ENCODE assay signal across 30 mouse cellular contexts in genomic region chr3:121678935-121679334, GRCm38 (mm10). TPM values are rescaled to one million over a fixed set of nuclear protein-coding genes. Genes with fewer than 3 reads are reported as not detected.
A peak's percentile ranks its signal among the peaks of the same experiment; 100 is the strongest.
DNase-seq lines count a peak whose midpoint lies in the region; ATAC-seq and TF ChIP-seq lines count a peak whose summit lies in the region.
"Had no signal": no experiment of that assay in that cellular context is flagged by ENCODE, and none has a peak within 500 bp of the region (broad histone marks: within the 10 kb centered on the region; RNA-seq: fewer than 3 reads in every experiment).

No protein-coding gene starts in this region.

- DNase-seq in heart, adult 11 months, result peak; percentile 37
- DNase-seq in heart, postnatal 10 days, result no peak
- no peak for DNase-seq in lung, postnatal 0 days (ENCODE audit: low spot score)
- no peak for DNase-seq in lung, postnatal 10 days
- peak; percentile 37 for DNase-seq in embryo, embryonic 11 days
- peak; percentile 24 for DNase-seq in mesoderm, embryonic 11.5 days (ENCODE audit: low read depth, low spot score)
- DNase-seq in left cerebral cortex, adult 18-20 months (ENCODE audit: low spot score in 2 of 2), result no peak
- DNase-seq: adrenal gland, postnatal 14 days; cerebellum, adult 2 months; cerebellum, postnatal 25 days; gastrocnemius, postnatal 25 days; heart, adult 2 months; heart, postnatal 4 days; kidney, adult 2 months; kidney, postnatal 10 days; lung, adult 18-20 months; right cerebral cortex, postnatal 14 days had no signal

- 29% methylated on average over 4 of the region's 4 CpGs for WGBS in lung, postnatal 0 days

- H3K27ac ChIP-seq in lung, postnatal 0 days (ENCODE audit: low read length), result no peak overlapping the region
- H3K27ac ChIP-seq: embryonic facial prominence, embryonic 13.5 days; heart, adult 2 months; heart, embryonic 15.5 days; hindbrain, embryonic 15.5 days; limb, embryonic 12.5 days; liver, embryonic 12.5 days; stomach, postnatal 0 days had no signal

- no peaks in the 10 kb centered on the region for H3K9me3 ChIP-seq in lung, postnatal 0 days (ENCODE audit: low read length)
- H3K9me3 ChIP-seq: embryonic facial prominence, embryonic 13.5 days; heart, embryonic 15.5 days; hindbrain, embryonic 15.5 days; limb, embryonic 12.5 days; liver, embryonic 12.5 days had no signal

- H3K9ac ChIP-seq in lung, postnatal 0 days (replicated peaks; ENCODE audit: low read depth), result no peak overlapping the region
- H3K9ac ChIP-seq: embryonic facial prominence, embryonic 13.5 days; heart, embryonic 15.5 days; hindbrain, embryonic 15.5 days; limb, embryonic 12.5 days; liver, embryonic 12.5 days had no signal

- no peak; the same call in 1 of the 2 replicates for ATAC-seq in lung, postnatal 0 days
- ATAC-seq: CD4-positive, CD25-positive, alpha-beta regulatory T cell, adult 4 months; liver, embryonic 12.5 days had no signal

- no peaks in the 10 kb centered on the region for H3K4me1 ChIP-seq in lung, postnatal 0 days (ENCODE audit: insufficient read depth, low read depth, low read length)
- H3K4me1 ChIP-seq: heart, embryonic 15.5 days; hindbrain, embryonic 15.5 days; liver, embryonic 12.5 days had no signal

- no peaks in the 10 kb centered on the region for H3K27me3 ChIP-seq in lung, postnatal 0 days (replicated peaks; ENCODE audit: insufficient read depth, low read length)
- H3K27me3 ChIP-seq: embryonic facial prominence, embryonic 13.5 days; heart, embryonic 15.5 days; hindbrain, embryonic 15.5 days; limb, embryonic 12.5 days had no signal

- H3K4me2 ChIP-seq in lung, postnatal 0 days (replicated peaks; ENCODE audit: low read depth, low read length), result no peak overlapping the region
- H3K4me2 ChIP-seq: embryonic facial prominence, embryonic 13.5 days; heart, embryonic 15.5 days; hindbrain, embryonic 15.5 days; limb, embryonic 12.5 days; liver, embryonic 12.5 days had no signal

- H3K4me3 ChIP-seq in lung, postnatal 0 days (ENCODE audit: low read depth, low read length), result no peak overlapping the region
- H3K4me3 ChIP-seq: embryonic facial prominence, embryonic 13.5 days; heart, adult 2 months; heart, embryonic 15.5 days; hindbrain, embryonic 15.5 days; limb, embryonic 12.5 days; liver, embryonic 12.5 days had no signal

- H3K36me3 ChIP-seq in lung, postnatal 0 days (ENCODE audit: insufficient read depth, low read length), result no peaks in the 10 kb centered on the region
- H3K36me3 ChIP-seq: embryonic facial prominence, embryonic 13.5 days; heart, embryonic 15.5 days; hindbrain, embryonic 15.5 days; limb, embryonic 12.5 days; liver, embryonic 12.5 days had no signal

- no peak for TF ChIP-seq CTCF in lung, postnatal 0 days (IDR thresholded peaks at IDR 0.05)

- intact Hi-C loops in heart, postnatal 10 days (cut with DNase I), result no loop called here

- TF ChIP-seq EP300 in lung, postnatal 0 days (IDR thresholded peaks at IDR 0.05), result peak; percentile 52; the same call in 1 of the 2 replicates

RNA-seq across cellular contexts. Expression of gene 4930432M17Rik, which starts 8.4 kb away (rescaled TPM):
- total RNA-seq in heart, postnatal 10 days (2021), result not detected
- polyA plus RNA-seq in lung, postnatal 0 days (2015; fragmentation: Nextera tagmentation; extraction: Ambion mirVana), result not detected in 2 replicates
- total RNA-seq in left cerebral cortex, adult 18-20 months (2021), result not detected
- total RNA-seq: adrenal gland, postnatal 14 days; gastrocnemius, postnatal 25 days; heart, adult 2 months; heart, postnatal 4 days; layer of hippocampus, postnatal 10 days; megakaryocyte, adult 5-6 weeks; monocyte, adult 5-6 weeks; neutrophil, adult 5-6 weeks had no signal
- polyA plus RNA-seq: CD4-positive, CD25-positive, alpha-beta regulatory T cell, adult 4 months; cerebellum, adult 2 months; embryonic facial prominence, embryonic 13.5 days; heart, adult 2 months; heart, embryonic 15.5 days; hindbrain, embryonic 15.5 days; intestine, embryonic 14.5 days; kidney, adult 2 months; limb, embryonic 12.5 days; liver, embryonic 12.5 days; stomach, postnatal 0 days; thymus, postnatal 0 days had no signal

RNA-seq across cellular contexts. Expression of gene F3, which starts 44.4 kb away (rescaled TPM):
- total RNA-seq in heart, postnatal 10 days (2021), result 10 to 100 TPM; 15.0 to 16.6 TPM
- 99.3 and 129 TPM in 2 replicates for polyA plus RNA-seq in lung, postnatal 0 days (2015; fragmentation: Nextera tagmentation; extraction: Ambion mirVana)
- 10 to 100 TPM; 45.7 to 48.8 TPM for total RNA-seq in left cerebral cortex, adult 18-20 months (2021)
- total RNA-seq: megakaryocyte, adult 5-6 weeks; monocyte, adult 5-6 weeks had no signal
- polyA plus RNA-seq: CD4-positive, CD25-positive, alpha-beta regulatory T cell, adult 4 months had no signal

Comparison
In these comparisons a context has a peak if more than half of its experiments do, and no peak if none do; other contexts are left out.
1. DNase-seq: peak in heart, adult 11 months (single experiment), embryo, embryonic 11 days (single experiment) and mesoderm, embryonic 11.5 days (single experiment); none in heart, postnatal 10 days (0 of 2), lung, postnatal 0 days (single experiment), lung, postnatal 10 days (single experiment) and left cerebral cortex, adult 18-20 months (0 of 2).